Mouse (Mus musculus) liver, embryonic 16.5 days (tissue): ENCODE results near the gene Gm20814. TPM values are rescaled to one million over a fixed set of nuclear protein-coding genes. Genes with fewer than 3 reads are reported as not detected.
"Not testable (repeated sequence)": the region's sequence is repeated elsewhere in the genome, so short reads cannot be mapped to it uniquely, and the experiment has no call there.

Experiments used
- ATAC-seq: fragments of 200-750 bp; cut with Nextera tagmentation; 2 replicates; pipeline ENCODE4 v1.8.0; 2017; ENCODE audit warnings: low read depth, mild to moderate bottlenecking, moderate number of reproducible peaks, moderate library complexity
- H3K27ac ChIP-seq: fragments of 300-500 bp; sonication (generic); 2 replicates; pipeline ENCODE4 v1.5.1; 2014; ENCODE audit warnings: mild to moderate bottlenecking, low read length
- H3K27me3 ChIP-seq: fragments of 300-500 bp; sonication (generic); 2 replicates; pipeline ENCODE4 v1.6.1; 2014; ENCODE audit warnings: low read depth, low read length, mixed read lengths; ENCODE audit not compliant: control insufficient read depth, insufficient read depth
- H3K36me3 ChIP-seq: fragments of 300-500 bp; sonication (generic); 2 replicates; pipeline ENCODE4 v1.6.1; 2014; ENCODE audit warnings: mild to moderate bottlenecking; ENCODE audit not compliant: control insufficient read depth, insufficient read depth
- H3K4me1 ChIP-seq: fragments of 300-500 bp; sonication (generic); 2 replicates; pipeline ENCODE4 v1.6.1; 2014; ENCODE audit warnings: low read depth, low read length, mixed read lengths; ENCODE audit not compliant: control insufficient read depth
- H3K4me2 ChIP-seq: fragments of 300-500 bp; sonication (generic); 2 replicates; pipeline ENCODE4 v1.6.1; 2014; ENCODE audit warnings: low read depth, low read length, mixed read lengths
- H3K4me3 ChIP-seq: fragments of 300-500 bp; sonication (generic); 2 replicates; pipeline ENCODE4 v1.5.1; 2014; ENCODE audit warnings: low read depth, mild to moderate bottlenecking, low read length
- H3K9ac ChIP-seq: fragments of 300-500 bp; sonication (generic); 2 replicates; pipeline ENCODE4 v1.6.1; 2014; ENCODE audit warnings: low read depth, low read length
- H3K9me3 ChIP-seq: fragments of 300-500 bp; sonication (generic); replicated peaks from 2 replicates; pipeline ENCODE4 v1.6.1; 2016; ENCODE audit warnings: low read length; ENCODE audit not compliant: control insufficient read depth
- WGBS: fragments of 180-500 bp; shearing (Covaris S2); extraction: QIAGEN DNeasy Blood & Tissue Kit; methylation state at CpG from one replicate; pipeline ENCODE4 v1.1.7; 2014; ENCODE audit not compliant: insufficient replicate concordance; 5-methylcytosine and 5-hydroxymethylcytosine counted together
- polyA plus RNA-seq: library from polyadenylated mRNA; unstranded; fragments of >200 nt; fragmentation: Nextera tagmentation; extraction: Ambion mirVana; gene quantifications from 2 replicates; pipeline ENCODE4 v1.2.1, GENCODE M21; 2015

Gm20814 gene
- polyA plus RNA-seq = not detected in 2 replicates

DNA sequence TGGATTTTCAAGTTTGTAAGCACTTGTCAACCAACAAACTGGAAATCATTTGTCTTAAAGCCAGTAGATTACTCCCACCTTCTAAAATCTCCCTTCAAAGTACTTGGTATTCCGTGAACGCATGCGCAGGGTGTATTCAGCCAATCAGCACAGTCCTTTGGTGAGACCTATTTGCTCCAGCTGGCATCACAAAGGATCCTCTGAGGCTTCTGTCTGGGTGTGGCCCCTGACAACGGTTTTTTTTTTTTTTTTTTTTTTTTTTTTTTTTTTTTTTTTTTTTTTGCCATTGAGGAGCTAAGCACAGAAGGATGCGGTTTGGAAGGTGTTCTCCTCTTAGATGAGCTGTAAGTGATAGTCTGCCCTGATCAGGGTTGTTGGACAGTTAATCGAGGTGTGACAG lies at the start of gene Gm20814:
TSS of gene Gm20814 (plus strand) at position 301 of the 400 bp plus-strand sequence.
- not testable (repeated sequence) for ATAC-seq, H3K4me3 ChIP-seq, H3K4me1 ChIP-seq, H3K9ac ChIP-seq, H3K4me2 ChIP-seq, H3K27me3 ChIP-seq, H3K9me3 ChIP-seq, H3K27ac ChIP-seq, H3K36me3 ChIP-seq
- WGBS = no CpG with 5 or more reads among the region's 6 CpGs
